Mouse (Mus musculus) v-Abl transformed pro-B cells (cell line): Measurements from ENCODE around the gene Psmd9.

Experiments
- in situ Hi-C, 2 experiments: fragments of 400-800 bp; cut with MboI; formaldehyde crosslinking; loops; one replicate each; pipeline ENCODE4 v1.15.1; 2025; ENCODE audit not compliant: unreplicated experiment in 2 of 2

Psmd9 gene

GRCm38 (mm10) chr5:123227762-123228523 is 58.7 kb downstream of the Psmd9 start:
- in situ Hi-C loops = no loop called here

GRCm38 (mm10) chr5:123228524-123228922 is 59.3 kb downstream of the Psmd9 start:
- in situ Hi-C loops = no loop called here

GRCm38 (mm10) chr5:123229296-123229695 is 60.1 kb downstream of the Psmd9 start:
- in situ Hi-C loops = no loop called here

- in situ Hi-C loops = no loop called here
Measured at GRCm38 (mm10) chr5:123232180-123232579, 63.0 kb downstream of the Psmd9 start.

GRCm38 (mm10) chr5:123235731-123236130 is 66.5 kb downstream of the Psmd9 start:
- in situ Hi-C loops = no loop called here

GRCm38 (mm10) chr5:123236426-123236825 is 67.2 kb downstream of the Psmd9 start:
- in situ Hi-C loops = no loop called here

GRCm38 (mm10) chr5:123239501-123239900 is 70.3 kb downstream of the Psmd9 start:
- in situ Hi-C loops = no loop called here

GRCm38 (mm10) chr5:123245518-123245917 is 76.3 kb downstream of the Psmd9 start:
- in situ Hi-C loops = no loop called here

GRCm38 (mm10) chr5:123251390-123251789 is 82.2 kb downstream of the Psmd9 start:
- in situ Hi-C loops = loop anchor here in 1 of 2 experiments (25.0 kb wide), 1 partner anchor 661 kb away; the partner anchor contains the start of gene Denr

- in situ Hi-C loops = loop anchor here in 1 of 2 experiments (25.0 kb wide), 1 partner anchor 660 kb away; the partner anchor contains the start of gene Denr
Measured at GRCm38 (mm10) chr5:123251834-123252233, 82.6 kb downstream of the Psmd9 start, which contains the start of gene Wdr66. TSS of gene Wdr66 (plus strand) at chr5:123252102.

GRCm38 (mm10) chr5:123256841-123257755 is 87.9 kb downstream of the Psmd9 start:
- in situ Hi-C loops = loop anchor here in 1 of 2 experiments (25.0 kb wide), 1 partner anchor 655 kb away; the partner anchor contains the start of gene Denr

GRCm38 (mm10) chr5:123258990-123259389 is 89.8 kb downstream of the Psmd9 start:
- in situ Hi-C loops = loop anchor here in 1 of 2 experiments (25.0 kb wide), 1 partner anchor 653 kb away; the partner anchor contains the start of gene Denr

- in situ Hi-C loops = loop anchor here in 1 of 2 experiments (25.0 kb wide), 1 partner anchor 652 kb away; the partner anchor contains the start of gene Denr
Measured at GRCm38 (mm10) chr5:123260698-123261097, 91.5 kb downstream of the Psmd9 start.

GRCm38 (mm10) chr5:123266909-123267308 is 97.7 kb downstream of the Psmd9 start:
- in situ Hi-C loops = loop anchor here in 1 of 2 experiments (25.0 kb wide), 1 partner anchor 645 kb away; the partner anchor contains the start of gene Denr

GRCm38 (mm10) chr5:123268477-123269474 is 99.6 kb downstream of the Psmd9 start:
- in situ Hi-C loops = loop anchor here in 1 of 2 experiments (25.0 kb wide), 1 partner anchor 644 kb away; the partner anchor contains the start of gene Denr

GRCm38 (mm10) chr5:123270917-123271316 is 101.7 kb downstream of the Psmd9 start:
- in situ Hi-C loops = loop anchor here in 1 of 2 experiments (25.0 kb wide), 1 partner anchor 641 kb away; the partner anchor contains the start of gene Denr

- in situ Hi-C loops = loop anchor here in 1 of 2 experiments (25.0 kb wide), 1 partner anchor 639 kb away; the partner anchor contains the start of gene Denr
Measured at GRCm38 (mm10) chr5:123272927-123273326, 103.7 kb downstream of the Psmd9 start.

- in situ Hi-C loops = no loop called here
Measured at GRCm38 (mm10) chr5:123276636-123277341, 107.6 kb downstream of the Psmd9 start.

- in situ Hi-C loops = no loop called here
Measured at GRCm38 (mm10) chr5:123277342-123277701, 108.1 kb downstream of the Psmd9 start.
